Mouse (Mus musculus) forebrain, embryonic 10.5 days (tissue): ENCODE measurements around the gene Ttc7b. TPM values are rescaled to one million over a fixed set of nuclear protein-coding genes. Genes with fewer than 3 reads are reported as not detected.

Experiments
- DNase-seq: peaks from one replicate; pipeline ENCODE4 v3.0.0-alpha.2; 2017; ENCODE audit warnings: low spot score; ENCODE audit errors: extremely low spot score
- H3K27ac ChIP-seq: fragments of 300-500 bp; sonication (generic); 2 replicates; pipeline ENCODE4 v1.5.1; 2016; ENCODE audit warnings: mild to moderate bottlenecking
- H3K27me3 ChIP-seq: fragments of 300-500 bp; sonication (generic); 2 replicates; pipeline ENCODE4 v1.6.1; 2016; ENCODE audit warnings: mild to moderate bottlenecking; ENCODE audit not compliant: poor library complexity, severe bottlenecking
- H3K36me3 ChIP-seq: fragments of 300-500 bp; sonication (generic); replicated peaks from 2 replicates; pipeline ENCODE4 v1.6.1; 2016; ENCODE audit warnings: mild to moderate bottlenecking, moderate library complexity
- H3K4me1 ChIP-seq: fragments of 300-500 bp; sonication (generic); 2 replicates; pipeline ENCODE4 v1.6.1; 2016
- H3K4me3 ChIP-seq: fragments of 300-500 bp; sonication (generic); 2 replicates; pipeline ENCODE4 v1.5.1; 2016; ENCODE audit warnings: mild to moderate bottlenecking, moderate library complexity
- H3K9me3 ChIP-seq: fragments of 300-500 bp; sonication (generic); 2 replicates; pipeline ENCODE4 v1.6.1; 2016; ENCODE audit warnings: mild to moderate bottlenecking, moderate library complexity
- whole genome bisulfite sequencing: fragments of 180-500 bp; shearing (Covaris S2); methylation state at CpG from one replicate; pipeline ENCODE4 v1.1.7; 2016; 5-methylcytosine and 5-hydroxymethylcytosine counted together
- polyA plus RNA-seq: library from polyadenylated mRNA; unstranded; fragments of >200 nt; fragmentation: Nextera tagmentation; extraction: Ambion mirVana; gene quantifications from 2 replicates; pipeline ENCODE4 v1.2.1, GENCODE M21; 2016

Gene Ttc7b
- polyA plus RNA-seq, 1 experiment from 2014 or later: 5.5 TPM

DNA sequence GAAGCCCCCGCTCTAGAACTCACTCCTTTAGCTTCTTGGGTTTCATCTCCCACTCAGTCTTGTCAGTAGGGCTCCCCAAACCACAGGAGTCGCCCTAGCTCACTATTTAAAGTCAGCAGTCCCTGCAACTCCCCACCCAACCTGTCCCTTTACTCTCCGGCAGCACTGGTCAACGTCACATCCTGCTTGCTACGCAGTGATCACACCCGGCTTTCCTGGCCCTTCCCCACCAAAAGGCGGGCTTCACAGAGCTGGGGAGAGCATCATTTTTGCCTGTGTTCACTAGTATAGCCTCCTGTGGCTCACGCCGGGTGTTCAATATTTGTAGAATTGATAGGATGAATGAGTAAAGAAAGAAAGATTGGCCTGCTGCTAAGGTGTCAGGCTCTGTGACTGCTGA, 3.3 kb downstream of the Ttc7b start:
- Histone ChIP-seq H3K27ac (no peak overlapping the region), H3K4me1 (peaks cover 24% of the 10 kb centered on the region), H3K4me3 (no peak overlapping the region), H3K27me3 (peaks cover 10% of the 10 kb centered on the region), H3K9me3 (no peaks in the 10 kb centered on the region), H3K36me3 (peaks cover 42% of the 10 kb centered on the region)
- DNase-seq: no peak
- WGBS: 92% methylated on average over 9 of the region's 9 CpGs

DNA sequence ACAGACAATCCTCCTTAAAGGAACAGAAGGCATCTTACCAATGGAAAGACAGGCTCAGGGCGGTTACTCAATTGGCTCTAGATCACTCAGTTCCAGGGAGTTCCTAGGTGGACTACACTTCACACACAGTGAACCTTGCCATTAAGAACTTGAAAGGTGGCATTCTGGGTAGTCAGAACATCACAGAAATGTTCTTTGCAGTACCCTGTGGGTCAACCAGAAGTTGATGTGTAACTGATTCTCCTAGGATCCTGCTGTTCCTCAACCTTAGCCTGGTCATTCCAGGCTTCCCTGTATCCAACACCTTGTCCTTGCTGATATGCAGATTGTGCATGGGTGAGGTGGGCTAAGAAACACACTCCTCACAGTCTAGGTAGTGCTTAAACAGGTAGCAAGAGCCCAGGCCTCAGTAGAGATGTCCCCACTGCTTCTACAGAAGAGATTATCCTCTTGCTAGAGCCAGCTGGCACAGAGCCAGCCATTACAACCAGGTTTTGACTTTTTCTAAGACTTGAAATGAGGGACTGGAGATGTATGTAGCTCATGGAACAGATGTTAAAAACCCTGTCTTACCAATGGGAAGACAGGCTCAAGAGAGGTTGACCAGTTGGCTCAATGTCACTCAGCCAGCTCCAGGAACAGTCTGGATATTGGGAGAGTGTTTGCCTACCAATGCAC, 4.3 kb downstream of the Ttc7b start:
- no peak overlapping the region for H3K27ac ChIP-seq
- H3K4me3 ChIP-seq: no peak overlapping the region
- WGBS: 92% methylated on average over 1 of the region's 1 CpGs
- peaks cover 24% of the 10 kb centered on the region for H3K4me1 ChIP-seq
- H3K9me3 ChIP-seq: no peaks in the 10 kb centered on the region
- H3K27me3 ChIP-seq: peaks cover 4% of the 10 kb centered on the region
- DNase-seq: no peak
- peaks cover 52% of the 10 kb centered on the region for H3K36me3 ChIP-seq

DNA sequence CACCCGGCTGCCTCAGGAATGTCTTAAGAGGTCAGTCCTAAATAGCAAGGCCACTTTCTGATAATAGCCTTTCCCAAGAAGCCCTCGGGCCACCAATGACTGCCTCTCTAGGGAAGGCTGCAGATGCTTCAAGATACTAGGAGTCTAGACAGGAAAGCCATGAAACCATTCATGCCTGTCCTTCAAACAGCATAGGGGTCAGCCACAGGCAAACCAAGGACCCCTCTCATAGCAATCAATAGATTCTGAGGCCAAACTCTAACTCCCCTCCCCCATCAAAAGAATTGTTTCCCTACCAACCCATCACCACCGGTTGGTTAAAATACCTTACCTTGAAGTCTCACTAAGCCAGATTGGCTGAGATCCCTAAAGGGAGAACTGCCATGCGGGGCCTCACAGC, 5.1 kb downstream of the Ttc7b start:
- Histone ChIP-seq H3K36me3 (peaks cover 59% of the 10 kb centered on the region), H3K27me3 (no peaks in the 10 kb centered on the region), H3K4me1 (peaks cover 19% of the 10 kb centered on the region), H3K9me3 (no peaks in the 10 kb centered on the region), H3K4me3 (no peak overlapping the region), H3K27ac (no peak overlapping the region)
- no peak for DNase-seq
- WGBS: 90% methylated on average over 4 of the region's 4 CpGs

DNA sequence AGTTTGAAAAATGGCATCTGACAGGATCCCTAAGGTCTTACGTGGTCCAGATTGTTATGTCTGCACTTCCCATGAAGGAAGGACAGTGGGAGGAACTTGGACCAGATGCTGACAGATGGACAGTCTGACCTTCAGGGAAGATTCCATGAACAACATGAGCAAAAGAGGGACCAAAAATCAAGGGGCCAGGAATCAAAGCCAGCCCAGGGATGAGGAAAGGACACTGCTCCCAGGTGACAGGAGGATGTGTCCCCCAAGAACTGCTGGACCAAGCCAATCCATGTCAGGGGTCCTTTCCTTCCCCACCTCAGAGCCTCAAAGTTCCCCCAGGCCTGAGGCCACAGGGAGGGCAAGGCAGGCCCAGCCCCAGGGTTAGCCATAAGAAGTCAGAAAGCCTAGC, 6.0 kb downstream of the Ttc7b start:
- H3K27me3 ChIP-seq: no peaks in the 10 kb centered on the region
- no peak for DNase-seq
- H3K9me3 ChIP-seq: no peaks in the 10 kb centered on the region
- peaks cover 59% of the 10 kb centered on the region for H3K36me3 ChIP-seq
- WGBS: 87% methylated on average over 1 of the region's 1 CpGs
- peaks cover 11% of the 10 kb centered on the region for H3K4me1 ChIP-seq
- H3K27ac ChIP-seq: no peak overlapping the region
- no peak overlapping the region for H3K4me3 ChIP-seq

DNA sequence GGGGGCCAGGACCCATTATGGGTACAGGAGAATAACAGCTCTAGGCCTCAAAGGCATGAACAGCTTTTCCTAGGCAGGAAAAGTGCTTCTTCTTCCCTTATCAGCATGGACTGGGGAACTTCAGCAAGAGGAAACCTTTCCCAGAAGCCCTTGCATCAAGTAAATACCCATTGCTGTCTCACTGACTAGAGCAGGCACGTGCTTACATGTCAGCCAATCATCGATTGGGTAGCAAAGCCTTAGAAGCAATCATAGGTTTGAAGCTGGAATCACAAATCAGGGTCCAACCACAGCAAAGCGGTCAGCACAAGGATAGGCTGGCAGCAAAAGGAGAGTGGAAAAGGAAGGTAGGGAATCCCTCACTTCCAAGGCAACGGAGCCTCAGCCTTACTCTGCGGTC, 7.5 kb downstream of the Ttc7b start:
- WGBS: 95% methylated on average over 5 of the region's 5 CpGs
- Histone ChIP-seq H3K27ac (no peak overlapping the region), H3K9me3 (no peaks in the 10 kb centered on the region), H3K36me3 (peaks cover 62% of the 10 kb centered on the region), H3K4me3 (no peak overlapping the region), H3K27me3 (no peaks in the 10 kb centered on the region), H3K4me1 (no peaks in the 10 kb centered on the region)
- no peak for DNase-seq

DNA sequence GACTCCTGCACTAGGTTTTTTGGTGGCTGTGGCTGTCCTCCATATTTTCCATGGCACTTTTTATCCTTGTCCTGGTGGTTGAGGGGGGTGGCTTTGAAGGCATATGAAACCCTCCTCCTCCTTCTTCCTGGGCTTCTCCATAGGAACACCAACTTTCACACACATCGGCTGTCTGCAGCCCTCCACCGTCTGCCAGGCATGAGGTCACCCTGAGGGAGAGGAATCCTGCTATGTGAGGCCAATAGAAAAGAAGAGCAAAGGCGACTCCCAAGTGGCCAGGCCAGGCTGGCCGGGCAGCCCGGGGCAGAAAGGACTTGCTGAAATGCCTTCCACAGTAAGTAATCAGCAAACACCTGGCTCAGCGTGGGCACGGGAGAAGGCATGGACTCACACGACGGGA, 8.0 kb downstream of the Ttc7b start:
- Histone ChIP-seq H3K9me3 (no peaks in the 10 kb centered on the region), H3K27ac (no peak overlapping the region), H3K4me1 (no peaks in the 10 kb centered on the region), H3K4me3 (no peak overlapping the region), H3K36me3 (peaks cover 60% of the 10 kb centered on the region), H3K27me3 (no peaks in the 10 kb centered on the region)
- 90% methylated on average over 9 of the region's 9 CpGs for WGBS
- no peak for DNase-seq

DNA sequence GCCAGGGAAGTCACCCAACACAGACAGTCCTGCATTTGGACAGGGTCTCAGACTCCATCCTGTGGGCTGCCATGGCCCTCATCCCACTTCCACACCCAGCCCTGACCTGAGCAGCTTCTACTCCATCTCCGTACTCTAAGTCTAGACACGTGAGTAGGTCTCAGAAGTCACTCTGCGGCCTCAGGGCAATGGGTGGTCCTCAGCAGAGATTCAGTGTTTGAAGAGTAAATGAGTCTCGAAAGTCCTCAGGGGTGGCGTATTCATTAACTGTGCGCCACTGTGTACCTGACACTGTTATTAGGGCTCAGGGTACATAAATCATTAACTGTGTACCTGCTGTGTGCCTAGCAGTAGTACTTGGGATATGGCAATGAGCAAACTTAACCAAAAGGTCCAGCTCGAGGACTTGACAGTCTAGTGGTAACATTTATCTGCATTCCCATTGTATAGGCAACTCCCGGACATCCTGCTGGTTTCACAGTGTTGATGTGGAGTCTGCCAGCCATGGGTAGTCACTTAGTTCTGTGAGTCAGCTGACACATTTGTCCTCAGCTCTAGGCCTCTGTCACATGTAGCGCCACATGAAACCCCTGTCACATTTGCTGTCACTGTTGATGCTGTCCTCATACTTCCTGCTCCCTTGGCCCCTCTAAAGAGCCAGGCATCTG, 10.9 kb downstream of the Ttc7b start:
- 90% methylated on average over 9 of the region's 9 CpGs for WGBS
- Histone ChIP-seq H3K27ac (peak overlapping the region; percentile 20; the same call in 1 of the 2 replicates), H3K27me3 (no peaks in the 10 kb centered on the region), H3K4me1 (peaks cover 2% of the 10 kb centered on the region), H3K9me3 (no peaks in the 10 kb centered on the region), H3K4me3 (no peak overlapping the region), H3K36me3 (peaks cover 40% of the 10 kb centered on the region)
- no peak for DNase-seq

DNA sequence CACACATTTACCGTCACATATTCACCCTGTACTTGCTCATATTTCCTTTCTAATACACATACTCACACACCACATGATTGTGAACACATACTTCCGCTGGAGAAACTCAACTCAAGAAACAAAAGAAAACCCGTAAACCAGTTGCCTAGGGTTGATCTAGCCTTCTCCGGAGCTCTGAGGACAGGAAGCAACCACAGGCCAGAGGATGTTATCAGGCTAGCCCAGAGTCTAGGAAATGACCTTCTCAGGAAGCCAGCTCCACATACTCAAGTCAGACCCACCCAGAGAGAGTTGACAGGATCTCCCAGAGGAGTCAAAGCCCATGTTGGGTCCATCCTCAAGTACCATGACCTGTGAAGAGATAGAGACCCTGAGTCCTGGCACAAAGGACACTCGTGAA, 12.0 kb downstream of the Ttc7b start:
- WGBS: 90% methylated on average over 5 of the region's 5 CpGs
- Histone ChIP-seq H3K4me1 (peaks cover 13% of the 10 kb centered on the region), H3K9me3 (no peaks in the 10 kb centered on the region), H3K27me3 (no peaks in the 10 kb centered on the region), H3K27ac (peak overlapping the region; percentile 20; the same call in 1 of the 2 replicates), H3K4me3 (no peak overlapping the region), H3K36me3 (peaks cover 35% of the 10 kb centered on the region)
- DNase-seq: no peak

DNA sequence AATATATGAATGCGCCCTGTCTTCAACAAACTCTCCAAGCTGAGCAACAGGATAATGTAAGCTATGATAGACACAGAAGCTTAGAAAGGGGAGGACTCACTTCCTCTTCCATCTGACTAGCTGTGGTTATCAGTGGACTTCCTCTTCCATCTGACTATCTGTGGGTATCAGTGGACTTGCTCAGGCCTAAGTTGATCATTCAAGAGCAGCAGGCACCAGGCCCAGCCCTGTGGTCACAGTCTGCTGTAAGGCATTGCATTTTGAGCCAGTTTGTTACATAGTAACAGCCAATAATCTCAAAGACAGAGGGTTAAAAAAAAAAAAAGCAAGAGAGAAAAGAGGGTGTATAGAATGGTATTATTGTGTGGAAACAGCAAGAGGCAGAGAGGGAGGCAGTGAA, 15.1 kb downstream of the Ttc7b start:
- no peak overlapping the region for H3K27ac ChIP-seq
- WGBS: 95% methylated on average over 1 of the region's 1 CpGs
- H3K4me1 ChIP-seq: peaks cover 19% of the 10 kb centered on the region
- peaks cover 9% of the 10 kb centered on the region; the same call in 1 of the 2 replicates for H3K36me3 ChIP-seq
- no peak overlapping the region for H3K4me3 ChIP-seq
- no peak for DNase-seq
- no peaks in the 10 kb centered on the region for H3K27me3 ChIP-seq
- no peaks in the 10 kb centered on the region for H3K9me3 ChIP-seq

DNA sequence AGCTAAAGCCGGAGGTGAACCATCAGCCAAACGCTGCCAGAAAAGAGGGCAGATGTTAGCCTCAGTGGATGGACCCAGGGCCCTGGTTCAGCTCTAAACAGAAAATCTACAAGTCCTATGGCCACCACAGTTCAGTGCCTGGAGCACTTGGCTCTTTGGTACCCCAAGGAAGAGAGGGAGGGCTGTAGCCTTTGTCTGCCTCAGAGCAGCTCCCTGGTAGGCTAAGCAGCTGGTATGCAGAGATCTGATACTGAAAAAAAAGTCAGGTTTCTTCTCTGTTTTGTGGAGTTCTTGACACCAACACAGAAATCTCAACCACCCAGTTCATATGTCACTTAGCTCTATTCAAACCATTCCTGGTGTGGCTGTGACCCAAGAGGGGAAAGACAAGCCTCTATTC, 16.0 kb downstream of the Ttc7b start:
- Histone ChIP-seq H3K27ac (peak overlapping the region; percentile 48; the same call in 1 of the 2 replicates), H3K4me1 (peaks cover 19% of the 10 kb centered on the region), H3K4me3 (no peak overlapping the region), H3K27me3 (no peaks in the 10 kb centered on the region), H3K36me3 (peaks cover 16% of the 10 kb centered on the region), H3K9me3 (no peaks in the 10 kb centered on the region)
- WGBS: 95% methylated on average over 2 of the region's 2 CpGs
- DNase-seq: no peak

DNA sequence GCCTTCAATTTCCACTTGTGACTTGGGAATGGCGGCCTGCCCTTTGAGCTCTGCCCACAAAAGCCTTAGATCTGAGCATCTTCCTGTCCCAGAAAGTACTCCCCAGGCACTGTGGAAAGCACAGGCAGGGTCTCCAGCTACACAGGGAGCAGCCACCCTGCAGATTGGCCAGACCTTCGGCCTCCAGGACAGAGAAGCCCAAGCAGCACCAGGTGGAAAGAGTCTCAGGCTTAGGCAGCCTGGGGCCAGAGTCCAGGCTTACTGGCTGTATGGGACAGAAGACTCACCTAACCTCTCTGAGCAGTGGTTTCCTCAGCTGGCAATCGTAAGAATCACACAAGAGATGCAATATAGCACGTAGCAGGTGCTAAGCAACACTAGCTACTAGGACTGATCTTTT, 17.0 kb downstream of the Ttc7b start:
- H3K4me3 ChIP-seq: no peak overlapping the region
- H3K9me3 ChIP-seq: no peaks in the 10 kb centered on the region
- DNase-seq: no peak
- WGBS: 91% methylated on average over 4 of the region's 4 CpGs
- H3K27ac ChIP-seq: 0 out of 2 replicates have a peak overlapping the region, but pooled peaks have one; percentile 48
- no peaks in the 10 kb centered on the region for H3K27me3 ChIP-seq
- H3K36me3 ChIP-seq: peaks cover 21% of the 10 kb centered on the region
- peaks cover 19% of the 10 kb centered on the region for H3K4me1 ChIP-seq

DNA sequence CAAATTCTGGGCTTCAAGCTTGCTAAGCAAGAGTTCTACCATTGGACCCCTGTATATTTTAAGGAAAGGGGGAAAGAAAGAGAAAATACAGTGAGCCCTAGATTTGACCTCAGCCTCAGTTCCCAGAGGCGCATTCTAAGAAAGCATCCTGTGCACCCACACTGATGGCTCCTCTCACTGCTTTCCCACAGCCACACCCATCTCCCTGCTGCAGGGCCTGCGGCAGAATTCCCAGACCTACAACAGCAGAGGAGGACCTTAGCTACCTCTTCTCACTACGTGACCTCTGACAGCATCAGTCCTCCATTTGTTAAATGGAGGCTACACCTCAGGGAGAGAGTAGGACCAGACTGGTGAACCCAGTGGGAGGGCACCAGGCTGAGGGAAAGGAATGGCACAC, 18.1 kb downstream of the Ttc7b start:
- Histone ChIP-seq H3K27me3 (no peaks in the 10 kb centered on the region), H3K4me3 (no peak overlapping the region), H3K27ac (no peak overlapping the region), H3K4me1 (peaks cover 19% of the 10 kb centered on the region), H3K36me3 (peaks cover 27% of the 10 kb centered on the region), H3K9me3 (no peaks in the 10 kb centered on the region)
- WGBS: 91% methylated on average over 3 of the region's 3 CpGs
- DNase-seq: no peak

DNA sequence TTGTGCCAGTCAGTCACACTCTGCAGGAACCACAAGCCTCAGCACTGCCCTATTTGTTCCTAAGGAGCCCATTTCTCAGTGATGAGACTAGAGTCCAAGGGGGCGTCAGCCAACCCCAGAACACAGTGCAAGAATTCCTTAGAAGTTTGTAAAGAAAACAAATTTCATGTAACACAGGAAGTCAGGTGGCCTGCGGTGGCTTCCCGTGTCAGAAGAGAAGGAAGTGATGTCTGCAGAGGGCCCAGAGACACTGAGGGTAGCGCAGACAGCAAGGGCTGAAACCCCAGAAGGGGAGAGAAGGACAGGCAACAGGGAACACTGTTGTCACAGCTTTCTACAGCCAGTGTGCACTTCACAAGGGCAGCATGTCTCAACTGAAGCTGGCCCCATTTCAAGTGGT, 19.4 kb downstream of the Ttc7b start:
- DNase-seq: no peak
- H3K4me1 ChIP-seq: peaks cover 19% of the 10 kb centered on the region
- 85% methylated on average over 4 of the region's 4 CpGs for WGBS
- peaks cover 39% of the 10 kb centered on the region for H3K36me3 ChIP-seq
- no peak overlapping the region for H3K27ac ChIP-seq
- no peaks in the 10 kb centered on the region for H3K27me3 ChIP-seq
- H3K4me3 ChIP-seq: no peak overlapping the region
- no peaks in the 10 kb centered on the region for H3K9me3 ChIP-seq
